Mouse (Mus musculus) heart, adult 2 months (tissue): ENCODE data around the gene Ctbp2.

ENCODE experiments used
- CTCF ChIP-seq: fragments of 200-600 bp; IDR thresholded peaks from 2 replicates; pipeline ENCODE4 v1.8.1; 2022; ENCODE audit warnings: antibody characterized with exemption, mild to moderate bottlenecking, moderate library complexity
- EP300 ChIP-seq: fragments of 200-500 bp; IDR thresholded peaks from 2 replicates; pipeline ENCODE4 v1.6.1; 2011; ENCODE audit warnings: low read depth, low read length, control low read depth; ENCODE audit not compliant: insufficient read depth
- POLR2A ChIP-seq: fragments of 200-500 bp; IDR thresholded peaks from 2 replicates; pipeline ENCODE4 v1.6.1; 2011; ENCODE audit warnings: mild to moderate bottlenecking, low read depth, low read length, control low read depth; ENCODE audit not compliant: insufficient read depth

DNA sequence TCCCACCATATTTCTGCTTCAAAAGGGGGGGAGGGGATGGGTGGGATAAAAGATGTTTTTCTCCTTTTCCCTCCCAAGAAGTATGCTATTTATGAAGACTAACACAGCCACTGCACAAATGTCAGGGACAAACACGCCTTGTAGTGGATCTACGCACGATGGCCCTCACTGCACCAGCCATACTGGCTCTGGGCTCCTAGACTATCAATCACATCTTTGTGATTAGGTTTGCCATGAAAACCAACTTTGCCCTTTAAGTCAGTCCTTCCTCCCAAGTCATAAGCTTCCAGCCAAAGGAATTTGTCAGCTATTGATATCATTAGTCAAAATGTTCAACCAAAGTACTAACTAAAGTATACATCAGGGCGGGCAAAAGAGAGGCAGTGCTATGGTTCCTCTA, 96.2 kb downstream of the Ctbp2 start:
- TF ChIP-seq CTCF (no peak), POLR2A (no peak), EP300 (no peak)
